Mouse (Mus musculus) embryonic facial prominence, embryonic 11.5 days (tissue): Measurements from ENCODE around the gene Rsph6a. TPM values are rescaled to one million over a fixed set of nuclear protein-coding genes. Genes with fewer than 3 reads are reported as not detected.

ENCODE experiments used
- ATAC-seq: fragments of 200-750 bp; cut with Nextera tagmentation; replicated peaks from 2 replicates; pipeline ENCODE4 v1.8.0; 2017; ENCODE audit warnings: low read depth; ENCODE audit not compliant: insufficient number of reproducible peaks, low FRiP score, low TSS enrichment
- DNase-seq: peaks from one replicate; pipeline ENCODE4 v3.0.0-alpha.2; 2015; ENCODE audit warnings: low spot score
- H3K27ac ChIP-seq: fragments of 300-500 bp; sonication (generic); replicated peaks from 2 replicates; pipeline ENCODE4 v1.5.1; 2014; ENCODE audit warnings: mild to moderate bottlenecking, low read depth, low read length, control low read depth
- H3K27me3 ChIP-seq: fragments of 300-500 bp; sonication (generic); 2 replicates; pipeline ENCODE4 v1.6.1; 2014; ENCODE audit warnings: mild to moderate bottlenecking, low read length, moderate library complexity, mixed read lengths; ENCODE audit not compliant: control insufficient read depth, insufficient read depth
- H3K36me3 ChIP-seq: fragments of 300-500 bp; sonication (generic); replicated peaks from 2 replicates; pipeline ENCODE4 v1.6.1; 2014; ENCODE audit warnings: low read depth, mild to moderate bottlenecking, low read length, moderate library complexity, mixed read lengths; ENCODE audit not compliant: control insufficient read depth, insufficient read depth
- H3K4me1 ChIP-seq: fragments of 300-500 bp; sonication (generic); 2 replicates; pipeline ENCODE4 v1.6.1; 2014; ENCODE audit warnings: low read length, mixed read lengths; ENCODE audit not compliant: control insufficient read depth, insufficient read depth
- H3K4me2 ChIP-seq: fragments of 300-500 bp; sonication (generic); 2 replicates; pipeline ENCODE4 v1.6.1; 2014; ENCODE audit warnings: low read depth, mild to moderate bottlenecking, control low read depth, low read length, moderate library complexity
- H3K4me3 ChIP-seq: fragments of 300-500 bp; sonication (generic); 2 replicates; pipeline ENCODE4 v1.5.1; 2014; ENCODE audit warnings: low read depth, low read length, control low read depth
- H3K9ac ChIP-seq: fragments of 300-500 bp; sonication (generic); replicated peaks from 2 replicates; pipeline ENCODE4 v1.6.1; 2014; ENCODE audit warnings: mild to moderate bottlenecking, control low read depth, low read length
- H3K9me3 ChIP-seq: fragments of 300-500 bp; sonication (generic); replicated peaks from 2 replicates; pipeline ENCODE4 v1.6.1; 2016; ENCODE audit warnings: mild to moderate bottlenecking, low read length, inconsistent platforms, mixed read lengths; ENCODE audit not compliant: control insufficient read depth
- WGBS: fragments of 180-500 bp; shearing (Covaris S2); extraction: QIAGEN DNeasy Blood & Tissue Kit; methylation state at CpG from one replicate; pipeline ENCODE4 v1.1.7; 2014; 5-methylcytosine and 5-hydroxymethylcytosine counted together
- polyA plus RNA-seq: library from polyadenylated mRNA; unstranded; fragments of >200 nt; fragmentation: Nextera tagmentation; extraction: Ambion mirVana; gene quantifications from 2 replicates; pipeline ENCODE4 v1.2.1, GENCODE M21; 2014

Gene Rsph6a
- polyA plus RNA-seq, 1 experiment from 2014 or later = not detected

DNA sequence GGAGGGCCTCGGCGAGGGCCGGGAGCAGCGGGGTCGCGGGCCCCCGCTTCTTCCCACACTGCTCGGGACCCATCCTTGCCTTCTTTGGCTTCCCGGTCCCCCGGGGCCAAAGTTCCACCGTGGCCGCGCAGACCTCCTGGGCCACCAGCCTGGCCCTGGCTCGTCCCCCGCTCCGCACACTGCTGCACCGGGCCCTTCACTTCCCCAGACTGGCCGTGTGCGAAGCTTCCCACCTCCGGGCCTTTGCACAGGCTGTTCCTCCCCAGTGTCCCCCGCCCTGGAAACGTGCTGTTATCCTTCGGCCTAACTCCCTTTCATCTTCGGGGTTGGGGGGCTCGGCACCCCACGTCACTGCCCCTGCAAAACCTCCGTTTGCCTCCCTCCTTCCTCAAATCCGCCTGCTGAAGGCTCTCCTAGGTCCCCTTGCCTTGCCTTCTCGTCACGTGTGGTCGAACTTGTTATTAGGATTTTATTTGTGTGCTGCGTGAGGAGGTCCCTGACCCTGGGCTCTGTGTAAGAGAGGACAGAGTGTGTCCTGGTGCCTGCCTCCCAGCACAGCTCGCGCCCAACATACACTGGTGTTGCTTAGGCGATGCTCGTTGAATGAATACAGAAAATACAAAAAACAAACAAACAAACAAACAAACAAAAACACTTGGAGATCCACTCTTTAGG lies 29.8 kb upstream of the Rsph6a start:
- Histone ChIP-seq H3K4me1 (no peaks in the 10 kb centered on the region; the same call in 1 of the 2 replicates), H3K4me2 (peak overlapping the region; percentile 82), H3K9me3 (no peaks in the 10 kb centered on the region), H3K27me3 (peaks cover 29% of the 10 kb centered on the region), H3K9ac (peak overlapping the region; percentile 93), H3K27ac (peak overlapping the region; percentile 41; the same call in 1 of the 2 replicates), H3K4me3 (peak overlapping the region; percentile 92), H3K36me3 (peaks cover 8% of the 10 kb centered on the region)
- peak; percentile 69 for ATAC-seq
- 1% methylated on average over 24 of the region's 36 CpGs for WGBS
- DNase-seq = no peak

DNA sequence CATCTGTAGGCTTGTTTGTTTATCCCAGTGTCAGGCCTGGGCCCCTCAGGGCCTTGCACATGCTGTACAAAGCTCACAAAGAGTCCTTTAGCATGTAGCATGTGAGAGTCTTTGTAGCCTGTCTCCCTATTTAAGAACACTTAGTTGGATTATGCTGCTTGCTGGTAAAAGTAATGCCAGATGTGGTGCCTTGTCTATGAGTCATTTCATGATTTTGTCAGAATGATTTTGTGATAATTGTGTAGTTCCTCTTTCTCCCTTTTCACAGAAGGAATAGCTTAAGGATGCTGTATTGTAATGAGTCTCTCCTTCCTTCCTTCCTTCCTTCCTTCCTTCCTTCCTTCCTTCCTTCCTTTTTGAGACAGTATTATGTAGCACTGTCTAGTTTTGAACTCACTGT lies 26.4 kb upstream of the Rsph6a start:
- Histone ChIP-seq H3K36me3 (peaks cover 21% of the 10 kb centered on the region), H3K27ac (no peak overlapping the region), H3K9me3 (no peaks in the 10 kb centered on the region), H3K4me3 (no peak overlapping the region), H3K27me3 (peaks cover 8% of the 10 kb centered on the region), H3K4me1 (no peaks in the 10 kb centered on the region; the same call in 1 of the 2 replicates), H3K9ac (no peak overlapping the region), H3K4me2 (no peak overlapping the region)
- no peak for DNase-seq
- ATAC-seq = no peak

DNA sequence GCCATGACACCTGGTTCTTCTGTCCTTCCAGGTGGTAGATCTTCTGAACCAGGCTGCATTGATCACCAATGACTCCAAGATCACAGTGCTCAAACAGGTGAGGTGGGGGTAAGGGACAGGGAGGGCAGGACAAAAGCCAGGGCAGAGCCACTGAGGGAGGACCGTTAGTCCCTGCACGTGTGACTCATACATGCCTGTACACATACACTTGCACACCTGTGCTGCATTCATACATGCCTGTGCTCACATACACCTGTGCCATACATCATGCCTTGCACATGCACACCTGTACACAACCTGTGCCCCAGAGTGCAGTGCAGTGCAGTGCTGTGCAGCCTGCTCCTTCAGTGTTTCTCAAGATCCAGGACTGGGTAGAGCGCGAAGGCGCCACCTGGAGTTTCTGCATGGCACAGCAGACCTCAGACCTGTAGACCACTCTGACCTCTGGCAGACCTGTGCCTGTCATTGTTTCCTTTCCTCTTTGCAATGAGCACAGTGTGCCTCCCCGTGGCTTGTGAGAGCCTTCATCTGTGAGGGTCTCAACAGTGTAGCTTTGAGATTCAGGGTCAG lies 25.3 kb upstream of the Rsph6a start:
- no peaks in the 10 kb centered on the region for H3K9me3 ChIP-seq
- H3K27me3 ChIP-seq = no peaks in the 10 kb centered on the region
- no peak overlapping the region for H3K4me3 ChIP-seq
- no peak overlapping the region for H3K27ac ChIP-seq
- H3K4me2 ChIP-seq = no peak overlapping the region; the same call in 1 of the 2 replicates
- ATAC-seq (peak; percentile 36), DNase-seq (peak; percentile 72)
- 65% methylated on average over 6 of the region's 6 CpGs for whole genome bisulfite sequencing
- peaks cover 21% of the 10 kb centered on the region for H3K36me3 ChIP-seq
- no peaks in the 10 kb centered on the region; the same call in 1 of the 2 replicates for H3K4me1 ChIP-seq
- no peak overlapping the region for H3K9ac ChIP-seq

DNA sequence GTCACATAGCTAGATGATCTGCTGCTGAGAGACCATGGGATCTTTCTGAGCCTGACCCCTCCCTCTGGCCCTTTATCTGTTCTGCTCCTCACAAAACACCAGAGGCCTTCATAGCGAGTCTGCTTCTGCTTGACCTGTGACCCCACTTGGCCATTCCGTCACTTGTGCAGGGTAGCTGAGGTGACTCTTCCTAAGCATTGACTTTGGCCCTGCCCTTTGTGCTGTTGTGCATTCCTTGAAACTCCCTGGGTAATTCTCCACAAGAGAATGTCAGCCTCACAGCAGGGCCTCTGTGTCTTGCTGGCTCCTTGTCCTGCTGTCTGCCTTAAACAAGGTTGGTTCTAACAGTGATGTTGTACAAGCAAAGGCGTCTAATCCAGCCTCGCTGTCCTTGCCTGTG lies 22.8 kb upstream of the Rsph6a start:
- Histone ChIP-seq H3K9ac (no peak overlapping the region), H3K4me3 (no peak overlapping the region), H3K9me3 (no peaks in the 10 kb centered on the region), H3K27me3 (no peaks in the 10 kb centered on the region), H3K36me3 (peaks cover 23% of the 10 kb centered on the region), H3K4me2 (no peak overlapping the region), H3K4me1 (no peaks in the 10 kb centered on the region), H3K27ac (no peak overlapping the region)
- ATAC-seq = no peak
- WGBS = 53% methylated on average over 4 of the region's 4 CpGs
- DNase-seq = no peak

DNA sequence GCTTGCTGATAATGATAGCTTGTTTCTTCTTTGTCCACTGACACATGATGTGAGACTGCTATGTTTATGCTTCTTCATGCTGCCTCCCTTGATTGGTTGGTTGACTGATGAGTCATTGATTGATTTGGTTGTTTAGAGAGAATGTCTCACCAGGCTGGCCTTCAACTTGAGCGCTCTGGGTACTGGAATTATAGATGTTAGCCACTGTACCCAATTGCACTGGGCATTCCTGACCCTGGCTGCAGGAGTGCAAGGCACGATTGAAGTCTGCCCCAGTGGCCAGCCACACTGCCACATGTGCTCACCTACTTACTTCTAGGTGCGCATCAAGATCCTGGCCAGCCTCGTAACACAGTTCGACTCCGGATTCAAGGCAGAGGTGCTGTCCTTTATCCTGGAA lies 9.9 kb upstream of the Rsph6a start:
- no peak overlapping the region for H3K4me2 ChIP-seq
- DNase-seq (no peak), ATAC-seq (no peak)
- H3K27me3 ChIP-seq = no peaks in the 10 kb centered on the region
- no peak overlapping the region for H3K9ac ChIP-seq
- no peak overlapping the region for H3K27ac ChIP-seq
- H3K9me3 ChIP-seq = no peaks in the 10 kb centered on the region
- no peak overlapping the region for H3K4me3 ChIP-seq
- H3K36me3 ChIP-seq = peaks cover 36% of the 10 kb centered on the region
- WGBS = 92% methylated on average over 6 of the region's 6 CpGs
- no peaks in the 10 kb centered on the region for H3K4me1 ChIP-seq

DNA sequence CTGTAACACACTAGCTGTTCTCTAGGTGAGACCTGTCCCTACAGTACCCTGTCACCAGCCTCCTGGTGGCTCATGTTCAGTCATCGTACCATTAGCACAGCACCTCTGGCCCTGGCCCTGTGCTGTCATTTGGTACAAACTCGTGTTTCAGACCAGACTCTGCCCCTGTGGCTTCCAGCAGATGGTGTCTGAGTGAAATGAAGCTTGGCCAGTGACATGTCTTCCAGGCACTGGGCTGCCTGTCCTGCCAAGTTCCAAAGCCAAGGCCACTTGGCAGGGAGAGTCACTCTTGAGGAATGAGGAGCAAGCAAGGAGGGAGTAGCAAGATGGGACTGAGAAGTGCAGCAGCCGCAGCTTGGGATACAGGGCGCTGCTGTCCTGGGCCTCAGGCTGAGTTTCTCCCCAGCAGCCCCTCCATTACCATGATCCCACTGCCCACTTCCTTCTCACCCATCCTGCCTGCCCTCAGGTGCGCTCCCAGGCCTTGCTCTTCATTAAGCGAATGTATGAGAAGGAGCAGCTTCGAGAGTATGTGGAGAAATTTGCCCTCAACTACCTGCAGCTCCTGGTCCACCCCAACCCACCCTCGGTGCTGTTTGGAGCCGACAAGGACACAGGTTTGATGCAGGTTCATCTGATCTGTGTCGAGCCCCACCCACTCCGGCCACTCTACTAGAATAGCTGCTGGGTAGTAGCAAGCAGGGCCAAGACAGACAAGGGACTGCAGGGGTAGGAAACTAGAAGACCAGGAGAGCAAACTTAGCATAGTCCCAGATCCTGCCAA lies 8.0 kb upstream of the Rsph6a start:
- 91% methylated on average over 11 of the region's 11 CpGs for WGBS
- Histone ChIP-seq H3K36me3 (peaks cover 29% of the 10 kb centered on the region), H3K4me2 (no peak overlapping the region), H3K27me3 (no peaks in the 10 kb centered on the region), H3K27ac (no peak overlapping the region), H3K4me1 (no peaks in the 10 kb centered on the region), H3K4me3 (no peak overlapping the region), H3K9ac (no peak overlapping the region), H3K9me3 (no peaks in the 10 kb centered on the region)
- DNase-seq (no peak), ATAC-seq (no peak)

DNA sequence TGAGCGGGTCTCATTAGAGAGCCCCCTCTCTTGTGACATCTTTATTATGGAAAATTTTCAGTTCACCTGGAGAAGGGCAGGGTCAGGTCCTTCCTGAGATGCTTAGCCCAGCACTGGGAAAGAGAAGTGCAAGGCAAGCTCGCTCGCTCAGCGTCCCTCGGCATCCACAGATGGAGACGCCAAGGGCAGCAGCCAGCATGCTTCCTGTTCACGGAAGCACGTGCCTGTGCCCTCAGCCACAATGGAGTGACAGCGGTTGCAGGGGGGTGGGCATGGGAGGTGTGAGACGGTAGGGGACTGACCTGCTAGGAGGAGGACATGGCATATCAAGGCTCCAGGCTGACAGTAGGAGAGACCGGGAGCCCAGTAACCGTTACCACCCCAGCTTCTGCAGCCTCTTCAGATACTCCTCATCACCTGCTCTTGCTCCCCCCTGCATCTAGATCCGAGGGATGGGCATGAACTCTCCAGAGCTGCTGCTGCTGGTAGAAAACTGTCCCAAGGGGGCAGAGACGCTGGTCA lies 6.4 kb upstream of the Rsph6a start:
- no peaks in the 10 kb centered on the region for H3K9me3 ChIP-seq
- peaks cover 18% of the 10 kb centered on the region for H3K36me3 ChIP-seq
- no peak overlapping the region for H3K4me2 ChIP-seq
- no peaks in the 10 kb centered on the region for H3K27me3 ChIP-seq
- WGBS = 89% methylated on average over 14 of the region's 14 CpGs
- no peak for DNase-seq
- H3K4me1 ChIP-seq = no peaks in the 10 kb centered on the region
- no peak overlapping the region for H3K4me3 ChIP-seq
- no peak overlapping the region for H3K9ac ChIP-seq
- ATAC-seq = no peak
- H3K27ac ChIP-seq = no peak overlapping the region

DNA sequence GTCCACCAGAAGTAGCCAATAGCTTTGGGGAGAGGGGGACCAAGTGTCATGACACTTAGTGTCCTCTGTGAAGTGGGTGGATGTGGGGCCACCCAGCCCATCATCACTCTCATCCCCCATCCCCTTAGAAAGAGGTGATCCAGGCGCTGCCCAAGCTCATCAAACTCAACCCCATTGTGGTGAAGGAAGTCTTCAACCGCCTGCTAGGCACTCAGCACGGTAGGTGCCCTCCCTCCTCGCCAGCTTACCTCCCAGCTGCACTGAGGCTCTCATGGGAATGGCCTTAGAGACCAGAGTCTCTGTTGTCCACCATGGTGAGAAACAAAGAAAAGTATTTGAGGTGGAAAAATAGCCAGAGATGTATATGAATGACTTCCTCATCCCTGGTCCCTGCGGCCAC lies 5.2 kb upstream of the Rsph6a start:
- H3K4me1 ChIP-seq = no peaks in the 10 kb centered on the region
- no peak overlapping the region for H3K4me3 ChIP-seq
- H3K27ac ChIP-seq = no peak overlapping the region
- H3K4me2 ChIP-seq = no peak overlapping the region
- H3K9ac ChIP-seq = no peak overlapping the region
- DNase-seq (no peak), ATAC-seq (no peak)
- WGBS = 87% methylated on average over 5 of the region's 5 CpGs
- H3K9me3 ChIP-seq = no peaks in the 10 kb centered on the region
- H3K36me3 ChIP-seq = peaks cover 15% of the 10 kb centered on the region; the same call in 1 of the 2 replicates
- no peaks in the 10 kb centered on the region for H3K27me3 ChIP-seq
